Mouse (Mus musculus) megakaryocyte, embryonic 14.5 days (primary cell): Measurements from ENCODE around the gene Syt1. TPM values are rescaled to one million over a fixed set of nuclear protein-coding genes. Genes with fewer than 3 reads are reported as not detected.

ENCODE experiments used
- H3K27me3 ChIP-seq: replicated peaks from 2 replicates; pipeline ENCODE3; 2012; ENCODE audit warnings: inconsistent platforms
- H3K36me3 ChIP-seq: replicated peaks from 2 replicates; pipeline ENCODE3; 2012; ENCODE audit warnings: low read length, inconsistent platforms, mixed read lengths
- H3K4me1 ChIP-seq: 2 replicates; pipeline ENCODE4 v1.6.1; 2012; ENCODE audit warnings: inconsistent platforms
- H3K4me3 ChIP-seq: replicated peaks from 2 replicates; pipeline ENCODE3; 2012; ENCODE audit warnings: moderate library complexity, mild to moderate bottlenecking, inconsistent platforms
- H3K9me3 ChIP-seq: 2 replicates; pipeline ENCODE4 v1.6.1; 2012; ENCODE audit warnings: inconsistent platforms
- FLI1 ChIP-seq: IDR thresholded peaks from 2 replicates; pipeline ENCODE4 v1.6.1; 2012; ENCODE audit warnings: low read length, inconsistent platforms, mixed read lengths
- GATA1 ChIP-seq: IDR thresholded peaks from 3 replicates; pipeline ENCODE4 v1.6.1; 2012; ENCODE audit warnings: mixed read lengths, low read length, inconsistent platforms, borderline replicate concordance
- polyA plus RNA-seq: library from polyadenylated mRNA; stranded (reverse); fragments of >175 nt; gene quantifications from 2 replicates; pipeline ENCODE4 v1.2.3, GENCODE M21; 2012; ENCODE audit warnings: low replicate concordance; ENCODE audit not compliant: insufficient read depth

The Syt1 gene
- polyA plus RNA-seq, 1 experiment = not detected

DNA sequence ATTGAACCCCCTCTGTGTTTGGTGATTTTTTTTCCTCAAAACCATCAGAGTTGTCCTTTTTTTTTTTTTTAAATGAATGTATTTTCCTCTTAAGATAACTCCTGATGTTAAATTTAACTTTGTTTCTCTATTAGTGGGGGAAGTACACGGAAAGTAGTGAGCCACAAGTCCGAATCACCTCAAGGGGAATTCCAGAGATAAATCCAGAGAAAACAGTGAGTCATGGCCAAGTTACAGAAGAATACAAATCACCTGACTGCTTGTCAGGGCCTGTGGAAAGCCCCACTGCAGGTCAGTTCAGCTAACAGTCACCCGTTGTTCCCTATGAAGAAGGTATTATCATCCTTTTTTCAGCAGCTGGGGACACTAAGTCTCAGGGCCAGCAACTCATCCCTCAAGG lies 472.2 kb downstream of the Syt1 start:
- TF ChIP-seq GATA1 (no peak), FLI1 (no peak)
- Histone ChIP-seq H3K27me3 (no peaks in the 10 kb centered on the region), H3K36me3 (no peaks in the 10 kb centered on the region), H3K4me3 (no peak overlapping the region), H3K4me1 (no peaks in the 10 kb centered on the region), H3K9me3 (peaks cover 34% of the 10 kb centered on the region)

- Histone ChIP-seq H3K36me3 (no peaks in the 10 kb centered on the region), H3K27me3 (no peaks in the 10 kb centered on the region), H3K4me1 (no peaks in the 10 kb centered on the region), H3K9me3 (peaks cover 29% of the 10 kb centered on the region), H3K4me3 (no peak overlapping the region)
- TF ChIP-seq FLI1 (no peak), GATA1 (no peak)
These were observed 473.1 kb downstream of the Syt1 start for GRCm38 (mm10) chr10:108537641-108538040.

DNA sequence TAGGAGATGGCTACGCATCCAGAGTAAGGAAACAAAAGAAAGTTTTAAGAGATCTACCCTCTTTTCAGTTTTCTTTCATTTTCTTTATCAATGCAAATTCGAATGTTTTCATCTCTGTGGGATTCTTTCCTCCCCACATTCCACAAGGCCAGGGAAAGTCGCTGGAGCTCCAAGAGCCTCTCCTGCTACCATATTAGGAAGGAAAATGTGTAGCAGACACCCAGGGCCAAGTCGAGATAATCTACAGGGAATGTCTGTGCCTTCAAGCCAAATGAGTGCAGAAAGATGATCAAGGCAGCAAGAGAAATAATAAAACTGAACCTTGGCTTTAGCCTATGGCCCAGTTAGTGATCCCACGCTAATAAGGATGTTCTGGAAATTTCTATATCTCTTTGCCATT lies 474.9 kb downstream of the Syt1 start:
- no peaks in the 10 kb centered on the region for H3K27me3 ChIP-seq
- TF ChIP-seq FLI1 (no peak), GATA1 (no peak)

GRCm38 (mm10) chr10:108534112-108534511 lies 476.7 kb downstream of the Syt1 start:
- H3K4me3 ChIP-seq = no peak overlapping the region
- H3K9me3 ChIP-seq = peaks cover 32% of the 10 kb centered on the region
- TF ChIP-seq FLI1 (no peak), GATA1 (no peak)
- H3K27me3 ChIP-seq = no peaks in the 10 kb centered on the region
- H3K4me1 ChIP-seq = no peaks in the 10 kb centered on the region
- H3K36me3 ChIP-seq = no peaks in the 10 kb centered on the region

More for the DNA sequence above, 474.9 kb downstream of the Syt1 start:
- Histone ChIP-seq H3K9me3 (peaks cover 33% of the 10 kb centered on the region), H3K4me1 (no peaks in the 10 kb centered on the region), H3K4me3 (no peak overlapping the region), H3K36me3 (no peaks in the 10 kb centered on the region)

GRCm38 (mm10) chr10:108532916-108533315 lies 477.9 kb downstream of the Syt1 start:
- H3K4me3 ChIP-seq = no peak overlapping the region

GRCm38 (mm10) chr10:108532283-108532682 lies 478.5 kb downstream of the Syt1 start:
- Histone ChIP-seq H3K4me1 (no peaks in the 10 kb centered on the region), H3K4me3 (no peak overlapping the region), H3K36me3 (no peaks in the 10 kb centered on the region), H3K9me3 (peaks cover 30% of the 10 kb centered on the region), H3K27me3 (no peaks in the 10 kb centered on the region)
- no peak for TF ChIP-seq FLI1
- TF ChIP-seq GATA1 = no peak

More at GRCm38 (mm10) chr10:108532916-108533315, 477.9 kb downstream of the Syt1 start:
- no peaks in the 10 kb centered on the region for H3K36me3 ChIP-seq
- H3K27me3 ChIP-seq = no peaks in the 10 kb centered on the region
- H3K9me3 ChIP-seq = peaks cover 33% of the 10 kb centered on the region
- TF ChIP-seq GATA1 = no peak
- TF ChIP-seq FLI1 = no peak
- H3K4me1 ChIP-seq = no peaks in the 10 kb centered on the region

GRCm38 (mm10) chr10:108531641-108532040 lies 479.1 kb downstream of the Syt1 start:
- Histone ChIP-seq H3K36me3 (no peaks in the 10 kb centered on the region), H3K4me3 (no peak overlapping the region), H3K27me3 (no peaks in the 10 kb centered on the region), H3K4me1 (no peaks in the 10 kb centered on the region), H3K9me3 (peaks cover 33% of the 10 kb centered on the region)
- no peak for TF ChIP-seq FLI1
- TF ChIP-seq GATA1 = no peak

GRCm38 (mm10) chr10:108531111-108531510 lies 479.7 kb downstream of the Syt1 start:
- Histone ChIP-seq H3K4me1 (no peaks in the 10 kb centered on the region), H3K9me3 (peaks cover 35% of the 10 kb centered on the region), H3K4me3 (no peak overlapping the region), H3K27me3 (no peaks in the 10 kb centered on the region), H3K36me3 (no peaks in the 10 kb centered on the region)
- TF ChIP-seq GATA1 (no peak), FLI1 (no peak)

DNA sequence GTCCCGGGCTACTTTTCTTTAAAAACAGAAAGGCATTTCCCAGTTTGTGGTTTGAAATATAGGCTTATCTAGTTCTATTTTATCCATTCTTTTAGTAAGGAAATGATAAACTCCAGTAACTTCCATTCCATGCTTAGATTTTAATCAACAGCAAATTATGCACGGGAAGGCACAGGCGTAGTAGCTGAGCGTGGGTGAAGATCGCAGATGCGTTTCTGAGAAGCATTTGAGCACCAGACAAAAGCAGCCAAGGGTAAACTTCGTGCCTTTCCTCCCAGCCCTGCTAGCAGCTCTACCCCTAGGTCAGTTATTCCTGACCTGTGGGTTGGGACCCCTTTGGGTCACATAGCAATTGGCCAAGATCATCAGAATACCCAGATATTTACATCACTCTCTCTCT lies 482.4 kb downstream of the Syt1 start:
- H3K4me1 ChIP-seq = no peaks in the 10 kb centered on the region
- H3K9me3 ChIP-seq = peaks cover 44% of the 10 kb centered on the region
- H3K36me3 ChIP-seq = no peaks in the 10 kb centered on the region
- H3K4me3 ChIP-seq = no peak overlapping the region
- TF ChIP-seq GATA1 (no peak), FLI1 (no peak)
- H3K27me3 ChIP-seq = no peaks in the 10 kb centered on the region

DNA sequence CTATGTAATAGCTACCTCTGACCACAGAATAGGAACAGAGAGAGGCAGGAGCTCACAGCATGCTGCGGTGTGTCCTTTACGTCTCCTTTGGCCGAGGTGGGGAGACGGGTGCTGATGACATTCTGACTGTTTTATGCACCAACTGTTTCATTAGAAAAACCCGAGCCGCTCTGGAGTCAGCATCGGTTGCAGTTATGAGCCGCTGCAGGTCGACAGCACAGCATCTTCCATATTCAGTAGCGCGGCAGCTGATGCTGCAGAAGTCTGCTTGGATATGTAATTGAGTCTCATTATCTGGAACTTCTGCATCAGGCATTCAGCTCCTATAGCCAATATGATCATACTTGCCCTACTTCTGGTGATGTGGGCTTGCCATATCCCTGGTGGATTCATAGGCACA lies 485.3 kb downstream of the Syt1 start:
- Histone ChIP-seq H3K4me3 (no peak overlapping the region), H3K36me3 (no peaks in the 10 kb centered on the region), H3K4me1 (no peaks in the 10 kb centered on the region), H3K27me3 (no peaks in the 10 kb centered on the region), H3K9me3 (peaks cover 36% of the 10 kb centered on the region)
- TF ChIP-seq GATA1 (no peak), FLI1 (no peak)
